Mouse (Mus musculus) B cell, adult 2 months (primary cell): Measurements from ENCODE around the gene Slc18a2.

Source experiments
- DNase-seq, 2 experiments: peaks; one replicate each; pipeline ENCODE4 v3.0.0; 2022

Slc18a2 gene

DNA sequence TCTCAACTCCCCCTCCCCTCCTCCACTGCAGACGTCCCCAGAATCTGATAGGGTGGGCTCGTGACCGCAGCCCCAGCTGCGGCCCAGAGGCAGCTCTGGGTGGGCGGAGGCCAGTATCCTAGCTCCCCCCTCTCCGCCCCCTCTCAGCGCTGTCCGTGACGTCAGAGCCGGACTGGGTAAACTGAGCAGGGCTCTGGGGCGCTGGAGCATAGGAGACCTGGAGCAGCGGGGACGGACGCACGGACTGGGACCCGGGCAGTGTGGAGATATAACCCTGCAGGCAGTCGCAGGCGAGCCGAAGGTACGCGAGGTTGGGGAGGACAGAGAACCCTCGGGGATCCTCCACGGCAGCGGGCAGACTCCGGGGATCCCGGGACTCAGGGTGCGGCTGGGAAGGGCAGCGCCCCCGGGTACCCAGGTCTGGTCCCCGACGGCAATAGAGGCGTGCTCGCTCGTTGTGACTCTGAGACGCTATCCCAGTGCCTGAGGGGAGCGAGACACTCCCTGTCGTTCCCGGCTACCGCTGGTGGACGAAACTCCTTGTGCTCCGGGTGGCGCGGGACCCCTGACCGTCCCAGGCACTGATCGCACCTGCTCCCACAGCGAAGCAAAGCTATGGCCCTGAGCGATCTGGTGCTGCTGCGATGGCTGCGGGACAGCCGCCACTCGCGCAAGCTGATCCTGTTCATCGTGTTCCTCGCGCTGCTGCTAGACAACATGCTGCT lies at the start of gene Slc18a2:
Gene Slc18a2, plus strand, starts transcription at position 179 of the 725 bp plus-strand sequence.
- peak in 1 of 2 experiments; percentile 5 for DNase-seq

DNA sequence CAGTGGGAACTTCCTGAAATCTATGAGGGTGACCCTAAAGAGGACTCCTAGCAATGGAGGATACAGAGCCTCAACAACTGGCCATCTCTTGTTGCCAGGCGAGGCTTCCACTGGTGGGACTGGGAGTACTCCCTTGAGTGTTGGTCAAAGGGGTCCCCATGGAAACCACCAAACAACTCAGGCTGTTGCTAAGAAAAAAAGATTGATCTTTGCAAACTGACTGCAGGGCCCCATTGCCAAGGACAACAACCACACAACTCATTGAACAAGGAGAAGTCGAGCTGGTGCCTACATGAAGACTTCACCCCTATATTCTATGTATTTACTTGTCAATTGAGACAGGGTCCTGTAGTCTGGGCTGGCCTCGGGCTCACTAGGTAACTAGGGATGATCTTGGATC lies 43.8 kb upstream of the Slc18a2 start:
- no peak for DNase-seq

DNA sequence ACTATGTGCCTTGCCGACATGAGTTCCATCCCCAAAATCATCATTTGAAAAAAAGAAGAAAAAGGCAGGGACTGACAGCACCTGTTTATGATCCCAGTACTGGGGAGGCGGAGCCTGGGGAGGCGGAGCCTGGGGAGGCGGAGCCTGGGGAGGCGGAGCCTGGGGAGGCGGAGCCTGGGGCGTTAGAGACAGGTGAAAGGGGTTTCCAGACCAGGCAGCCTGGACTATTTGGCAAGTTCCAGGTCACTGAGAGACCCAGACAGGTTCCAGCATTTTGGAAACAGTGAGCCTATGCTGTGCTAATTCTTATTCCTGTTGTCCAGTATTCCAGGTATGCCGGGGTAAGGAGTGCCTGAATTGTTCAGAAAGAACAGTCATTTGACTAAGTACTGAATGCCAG lies 41.7 kb upstream of the Slc18a2 start, which contains the start of gene Kcnk18:
Gene Kcnk18, plus strand, starts transcription at position 224 of the 400 bp plus-strand sequence.
- DNase-seq, result no peak

DNA sequence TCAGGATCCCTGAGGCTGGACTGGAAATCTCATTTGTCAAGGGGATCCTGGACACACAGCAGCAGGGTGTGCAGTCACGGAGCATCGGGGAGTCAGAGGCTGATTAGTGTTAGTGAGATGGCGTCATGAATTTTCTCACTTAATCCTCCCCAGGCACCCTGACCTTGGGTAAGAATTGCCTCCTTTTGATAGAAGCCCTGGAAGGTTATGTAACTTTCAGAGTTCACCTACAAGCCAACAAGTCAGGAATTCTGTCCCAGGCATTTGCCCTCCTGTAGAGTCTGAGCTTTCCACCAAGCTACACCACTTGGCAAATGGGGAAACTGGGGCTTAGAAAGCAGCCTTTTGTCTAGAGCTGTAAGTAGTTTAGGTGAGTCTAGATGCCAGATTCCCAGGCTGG lies 39.6 kb upstream of the Slc18a2 start:
- DNase-seq, result no peak

DNA sequence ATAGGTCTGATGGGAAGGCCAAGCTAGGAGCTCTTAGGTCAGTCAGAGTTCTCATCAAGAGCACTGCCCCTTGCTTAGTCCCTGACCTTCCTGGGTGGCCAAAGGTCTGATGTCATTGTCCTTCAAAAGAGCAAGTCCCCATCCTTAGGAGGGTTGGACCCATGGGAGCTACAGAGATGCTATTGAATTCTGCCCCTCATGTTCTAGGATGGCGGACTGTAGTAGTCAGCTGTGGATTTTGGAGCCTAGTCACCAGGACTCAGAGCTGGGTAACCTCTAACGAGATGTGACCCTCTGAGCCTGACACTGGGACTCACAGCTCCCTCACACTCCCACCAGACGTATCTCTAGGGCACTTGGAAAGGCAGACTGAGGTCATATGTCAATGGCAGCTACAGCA lies 32.3 kb upstream of the Slc18a2 start:
- DNase-seq, result no peak

DNA sequence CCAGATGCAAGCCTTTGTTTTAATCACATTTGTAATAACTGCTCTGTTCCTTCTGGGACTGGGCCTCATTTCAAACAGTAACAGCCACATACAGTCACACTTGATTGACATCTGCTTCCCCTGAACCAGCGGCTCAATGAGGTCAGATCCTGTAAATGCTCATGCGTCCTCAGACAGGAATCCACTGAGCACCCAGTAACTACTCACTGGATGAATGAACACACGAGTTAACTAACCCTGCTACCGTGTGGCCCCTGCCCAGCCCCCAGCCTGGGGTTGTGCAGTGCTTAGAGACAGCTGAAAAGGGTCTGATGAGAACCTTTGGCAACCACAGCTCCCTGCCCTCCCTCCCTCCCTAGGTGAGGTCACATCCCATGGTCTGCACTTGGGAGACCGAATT lies 27.9 kb upstream of the Slc18a2 start:
- DNase-seq, result no peak

DNA sequence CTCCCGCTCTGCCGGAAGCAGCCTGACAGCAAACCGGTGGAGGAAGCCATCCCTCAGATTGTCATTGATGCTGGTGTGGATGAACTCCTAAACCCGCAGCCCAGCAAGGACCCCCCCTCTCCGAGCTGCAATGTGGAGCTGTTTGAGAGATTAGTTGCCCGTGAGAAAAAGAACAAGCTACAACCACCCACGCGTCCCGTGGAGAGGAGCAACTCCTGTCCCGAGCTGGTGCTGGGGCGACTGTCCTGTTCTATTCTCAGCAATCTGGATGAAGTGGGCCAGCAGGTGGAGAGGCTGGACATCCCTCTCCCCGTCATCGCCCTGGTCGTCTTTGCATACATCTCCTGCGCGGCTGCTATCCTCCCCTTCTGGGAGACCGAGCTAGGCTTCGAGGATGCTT lies 25.7 kb upstream of the Slc18a2 start:
- DNase-seq, result no peak

DNA sequence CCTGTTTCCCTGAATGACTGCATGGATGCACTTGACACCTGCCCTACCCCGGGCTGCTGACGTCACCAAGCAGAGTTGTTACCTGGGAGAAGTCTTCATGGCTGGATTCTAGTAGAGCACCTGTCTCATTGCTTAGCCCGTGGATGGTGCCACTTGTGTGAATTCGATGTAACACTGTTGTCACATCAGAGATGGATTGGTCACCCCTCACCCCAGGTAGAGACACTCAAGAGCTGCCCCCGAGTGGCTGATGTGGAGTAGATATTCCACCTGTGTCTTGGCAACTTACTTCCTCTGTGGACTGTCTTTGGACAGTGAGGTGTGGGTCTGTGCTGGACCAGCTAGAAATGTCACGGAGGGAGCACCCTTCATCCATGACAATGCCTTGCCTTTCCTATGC lies 24.6 kb upstream of the Slc18a2 start:
- no peak for DNase-seq

DNA sequence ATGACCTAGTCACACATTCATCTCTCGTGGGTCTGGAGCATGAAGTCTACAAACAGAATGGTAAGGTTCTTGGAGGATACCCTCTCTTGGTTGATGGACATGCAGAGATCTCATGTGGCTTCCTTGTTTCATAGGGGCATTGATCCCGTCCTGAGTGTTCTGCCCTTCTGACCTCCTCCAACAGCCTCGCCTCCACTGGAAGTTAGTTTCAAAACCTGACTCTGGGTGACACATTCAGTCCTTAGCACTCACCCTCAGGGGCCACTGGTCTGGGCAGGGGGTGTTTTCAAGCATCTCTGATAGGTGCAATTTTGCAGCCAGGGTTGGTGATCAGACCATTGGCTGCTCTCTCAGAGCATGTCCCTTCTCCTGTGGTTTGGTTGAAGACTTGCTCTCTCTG lies 22.1 kb upstream of the Slc18a2 start:
- DNase-seq, result no peak

DNA sequence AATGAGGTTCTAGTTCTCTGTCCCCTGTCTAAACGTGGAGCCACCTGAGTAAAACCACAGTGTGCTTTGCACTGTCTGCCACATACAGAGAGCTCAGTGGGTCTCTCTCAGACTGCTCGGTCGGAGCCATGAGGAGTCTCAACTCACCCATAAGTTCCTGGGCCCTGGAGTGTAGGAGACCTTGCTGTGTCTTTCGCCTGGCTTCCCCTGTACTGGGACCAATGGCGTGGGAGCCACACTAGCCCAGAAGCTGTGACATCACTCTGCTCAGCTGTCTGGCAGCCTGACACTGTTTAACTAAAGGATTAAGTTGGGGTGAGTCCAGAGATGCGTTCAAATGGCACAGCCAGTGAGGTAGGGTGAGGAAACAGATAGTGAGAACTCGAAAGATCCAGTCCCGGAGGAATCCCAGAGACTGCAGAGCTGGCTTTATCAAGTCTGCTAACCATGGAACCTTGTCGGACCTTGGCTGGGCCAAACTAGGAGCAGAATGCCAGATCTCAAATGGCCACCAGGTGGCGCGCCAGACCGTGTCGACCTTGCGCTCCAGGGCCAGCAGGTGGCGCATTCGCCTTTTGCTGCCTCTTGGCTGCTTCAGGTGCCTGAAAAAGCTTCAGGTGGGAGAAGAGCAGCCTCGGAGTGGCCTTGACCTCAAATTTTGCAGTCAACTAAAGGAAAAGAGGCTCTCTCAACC lies 21.4 kb upstream of the Slc18a2 start:
- peak; percentile 91 for DNase-seq

DNA sequence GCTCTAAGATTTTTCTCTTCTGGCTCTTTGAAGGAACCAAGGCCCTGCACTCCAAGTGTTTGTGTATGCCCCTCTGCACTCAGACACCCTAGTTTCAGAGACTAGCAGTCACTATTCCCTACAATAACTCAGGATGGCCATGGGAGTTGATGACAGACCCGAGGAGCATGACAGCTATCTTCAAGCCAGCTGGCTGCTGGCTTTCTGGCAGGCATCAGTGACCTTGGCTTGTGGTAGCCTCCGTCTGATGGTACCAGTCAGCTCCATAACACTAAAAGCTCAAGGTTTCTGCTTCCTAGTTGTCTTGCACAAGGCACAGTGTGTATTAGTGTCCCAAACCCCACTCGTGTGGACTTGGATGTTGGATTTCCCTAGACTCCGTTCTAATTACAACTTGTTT lies 18.7 kb upstream of the Slc18a2 start:
- DNase-seq, result no peak

DNA sequence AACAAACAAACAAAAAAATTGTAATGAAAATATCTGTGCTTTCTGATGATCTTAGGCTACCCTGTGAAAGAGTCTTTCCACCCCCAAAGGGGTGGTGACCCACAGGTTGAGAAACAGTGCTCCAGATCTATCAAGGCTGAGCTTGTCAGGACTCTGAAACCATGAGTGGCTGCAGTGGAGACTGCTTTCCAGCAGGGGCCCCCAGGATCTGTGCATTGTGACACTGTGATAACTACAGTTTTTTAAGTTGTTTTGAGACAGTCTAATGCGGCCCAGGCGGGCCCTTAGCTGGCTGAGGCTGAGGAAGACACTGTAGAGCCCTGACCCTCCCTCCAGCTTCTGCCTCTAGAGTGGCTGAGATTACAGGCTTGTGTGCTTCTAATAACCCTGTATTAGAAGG lies 17.6 kb upstream of the Slc18a2 start:
- no peak for DNase-seq

DNA sequence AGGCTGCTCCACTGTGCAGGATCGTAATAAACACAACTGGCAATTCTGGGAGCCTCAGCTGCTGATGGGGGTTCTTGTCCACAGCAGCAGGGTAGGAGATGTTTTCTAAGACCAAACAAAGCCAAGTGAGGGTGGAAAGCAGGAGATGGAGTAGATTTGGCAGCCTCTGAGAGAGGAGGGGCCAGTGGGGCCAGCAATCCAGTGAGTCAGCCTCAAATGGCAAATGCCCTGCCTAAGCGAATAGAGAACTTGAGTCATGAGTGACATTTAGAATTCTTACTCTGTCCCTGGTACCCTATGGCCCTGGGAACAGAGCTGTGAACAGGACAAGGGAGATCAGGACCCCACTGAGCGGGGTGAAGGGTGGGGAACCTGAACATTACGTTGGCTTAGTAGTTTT lies 12.6 kb upstream of the Slc18a2 start:
- DNase-seq, result no peak

DNA sequence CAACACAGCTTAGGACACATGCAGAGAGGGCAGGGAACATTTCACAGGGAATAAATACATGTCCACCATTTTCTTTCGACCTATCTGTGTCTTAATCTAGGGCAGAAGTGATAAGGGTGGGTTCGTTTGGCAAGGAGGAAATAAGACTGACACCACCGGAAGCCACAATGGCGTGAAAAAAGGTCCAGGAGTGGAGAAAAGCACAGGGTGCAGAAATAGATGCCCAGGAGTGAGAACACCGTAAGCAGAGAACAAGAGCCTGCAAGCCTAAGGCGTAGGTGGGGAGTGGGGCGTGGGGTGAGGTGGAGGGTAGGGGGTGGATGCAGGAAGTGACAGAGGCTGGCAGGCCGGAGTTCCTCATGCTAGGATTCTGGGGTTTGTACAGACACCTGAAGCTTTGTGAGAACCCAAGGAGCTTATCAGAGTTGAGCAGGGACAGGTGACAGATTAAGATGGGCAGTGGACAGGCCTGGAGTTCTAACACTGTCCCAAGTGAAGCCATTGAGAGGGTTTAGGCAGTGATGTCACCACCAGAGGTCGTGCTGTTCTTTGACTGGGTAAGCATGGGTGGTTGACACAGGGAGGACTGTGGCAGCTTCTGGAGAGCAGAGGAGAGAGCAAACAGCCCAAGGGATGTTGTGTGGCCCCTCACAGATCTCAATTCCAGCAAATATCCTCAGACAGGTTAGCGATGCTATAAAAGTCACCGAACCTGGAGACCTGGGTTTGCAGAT lies 12.0 kb upstream of the Slc18a2 start:
- no peak for DNase-seq

DNA sequence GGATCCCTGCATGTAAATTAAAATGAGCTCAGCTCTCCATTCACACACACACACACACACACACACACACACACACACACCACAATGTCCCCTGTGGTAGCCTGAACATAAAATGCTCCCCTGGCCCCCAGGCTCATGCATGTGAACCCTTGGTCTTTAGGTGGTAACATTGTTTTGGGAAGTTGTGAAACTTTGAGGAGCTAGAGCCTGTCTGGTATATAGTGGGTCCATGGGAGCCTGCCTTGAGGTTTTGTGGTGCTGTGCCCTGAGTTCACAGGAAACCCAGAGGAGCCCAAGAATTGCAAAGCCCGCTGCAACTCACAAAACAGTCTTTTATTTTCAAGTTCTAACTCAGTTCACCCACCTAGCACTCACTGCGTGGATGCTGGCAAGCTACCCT lies 8.0 kb upstream of the Slc18a2 start:
- DNase-seq, result no peak

DNA sequence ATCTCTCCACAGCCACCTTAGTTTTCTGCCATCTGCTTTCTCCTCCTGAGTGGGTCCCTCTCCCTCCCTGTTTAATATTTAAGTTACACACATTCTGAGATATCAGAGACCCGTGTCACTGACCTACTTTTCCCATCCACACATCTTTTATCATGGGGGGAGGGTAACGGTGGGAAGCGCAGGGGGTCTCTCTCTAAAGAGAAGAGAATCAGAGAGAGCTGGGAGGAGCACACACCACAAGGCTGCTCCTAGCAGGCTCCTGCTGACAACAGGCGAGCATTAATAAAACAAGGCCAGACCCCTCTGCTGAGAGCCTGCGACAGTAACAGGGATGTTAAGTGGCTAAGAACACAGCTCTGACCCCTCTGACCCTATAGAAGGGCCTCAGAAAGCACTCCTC lies 1.1 kb upstream of the Slc18a2 start:
- DNase-seq, result no peak

DNA sequence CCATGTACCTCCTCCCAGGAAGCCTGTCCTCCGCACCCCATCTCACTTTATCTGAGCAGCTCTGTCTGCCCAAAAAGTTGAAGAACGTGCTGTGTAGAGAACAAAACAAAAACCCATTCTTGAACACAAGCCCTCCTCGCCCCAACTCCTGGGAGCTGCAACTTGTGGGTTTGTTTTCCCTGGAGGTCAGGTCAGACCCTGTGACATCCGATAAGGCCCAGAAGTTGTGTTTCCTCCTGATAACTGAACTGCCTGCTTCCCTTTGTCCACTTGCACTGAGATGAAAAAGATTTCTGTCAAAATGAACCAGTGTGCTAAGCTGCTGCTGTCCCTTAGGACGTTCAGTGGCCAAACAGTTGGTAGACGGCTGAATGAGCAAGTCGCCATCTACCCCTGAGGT lies 908 bp downstream of the Slc18a2 start:
- no peak for DNase-seq

DNA sequence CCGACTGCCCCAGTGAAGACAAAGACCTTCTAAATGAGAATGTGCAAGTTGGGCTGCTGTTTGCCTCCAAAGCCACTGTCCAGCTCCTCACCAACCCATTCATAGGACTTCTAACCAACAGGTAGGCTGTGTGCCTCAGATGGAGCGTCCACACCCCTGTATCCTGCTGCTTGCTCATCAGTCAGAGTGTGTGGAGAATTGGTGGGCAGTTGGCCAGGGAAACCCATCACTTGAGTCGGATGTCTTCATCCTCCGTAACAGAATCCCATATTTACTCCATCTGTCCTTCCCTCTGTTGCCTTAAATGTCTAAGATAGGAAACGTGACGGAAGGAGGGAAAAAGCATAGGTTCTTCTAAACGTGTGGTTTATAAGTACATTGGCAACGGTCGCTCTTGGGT lies 2.5 kb downstream of the Slc18a2 start:
- no peak for DNase-seq

DNA sequence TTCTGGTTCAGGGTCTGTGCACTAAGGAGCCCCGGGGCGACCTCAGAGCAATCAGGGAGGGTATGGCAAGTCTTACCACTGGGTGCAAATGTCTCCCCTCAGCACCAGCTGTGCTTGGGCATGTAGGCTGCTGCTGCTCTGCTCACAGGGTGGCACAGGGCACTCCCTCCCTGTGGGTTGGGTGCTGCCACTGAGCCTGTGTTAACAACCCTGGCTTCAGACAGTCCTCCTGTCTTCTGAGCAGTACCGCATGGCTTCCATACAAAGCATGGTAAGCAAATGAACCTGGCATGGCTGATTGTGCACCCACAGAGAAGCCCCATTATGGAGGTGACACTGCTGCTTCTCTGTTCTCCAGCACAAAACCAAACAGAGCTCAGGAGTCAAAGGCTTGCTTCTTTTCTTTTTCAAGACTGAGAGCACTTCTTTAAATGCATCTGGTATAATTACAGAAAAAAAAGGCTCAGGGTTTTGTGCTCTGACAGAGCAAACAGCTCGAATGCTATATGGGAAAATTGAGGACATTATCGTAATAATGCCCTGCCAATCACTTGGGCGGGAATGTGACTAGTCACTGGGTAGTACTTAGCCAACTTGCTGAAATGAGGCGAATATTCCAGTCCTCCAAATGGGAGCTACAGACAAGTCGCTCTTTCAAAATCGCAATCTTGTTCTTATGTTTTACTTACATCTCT lies 4.3 kb downstream of the Slc18a2 start:
- no peak for DNase-seq

DNA sequence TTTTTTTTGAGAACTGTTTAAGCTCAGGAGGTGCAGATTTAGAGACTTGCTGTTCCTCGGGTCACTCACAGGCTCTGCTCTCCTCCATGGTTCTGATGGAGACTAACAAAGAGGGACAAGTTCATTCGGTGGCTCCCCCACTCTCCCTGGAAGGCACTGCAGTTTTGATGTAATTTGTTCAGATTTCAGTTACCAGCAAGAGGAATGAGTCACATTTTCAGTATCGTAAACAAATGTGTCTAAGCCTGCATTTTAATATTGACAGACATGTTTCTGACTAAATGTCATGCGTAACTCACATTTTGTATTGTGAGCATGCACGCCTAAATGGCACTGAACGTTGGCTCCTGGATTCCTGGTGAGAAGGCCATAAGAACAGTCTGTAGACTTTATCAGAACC lies 5.2 kb downstream of the Slc18a2 start:
- DNase-seq, result no peak

DNA sequence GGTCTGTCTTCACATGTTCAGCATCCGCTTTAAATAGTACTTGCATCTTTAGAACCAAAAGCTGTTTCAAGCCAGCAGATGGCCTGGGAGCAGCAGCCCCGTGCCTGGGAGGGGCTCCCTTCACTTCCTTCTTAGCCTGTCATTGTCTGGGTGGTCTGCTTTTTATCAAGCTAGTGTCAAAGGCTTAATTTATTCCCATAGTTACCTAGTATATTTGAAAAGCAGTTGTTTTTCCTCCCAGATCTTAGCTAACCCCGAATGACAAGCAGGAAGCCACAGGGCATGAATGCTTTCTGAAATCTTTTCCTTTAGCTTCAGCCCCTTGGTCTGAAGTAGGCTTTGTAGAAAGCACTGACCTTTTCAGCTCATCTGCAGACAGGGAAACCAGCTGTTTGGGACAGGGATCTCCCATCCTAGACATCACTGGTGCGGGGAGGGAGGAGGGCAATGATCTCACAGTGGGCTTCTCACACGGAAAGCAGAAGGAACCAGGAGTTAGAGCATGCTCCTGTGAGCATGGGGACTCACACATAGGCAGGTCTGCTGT lies 6.8 kb downstream of the Slc18a2 start:
- DNase-seq, result peak in 1 of 2 experiments; percentile 5

DNA sequence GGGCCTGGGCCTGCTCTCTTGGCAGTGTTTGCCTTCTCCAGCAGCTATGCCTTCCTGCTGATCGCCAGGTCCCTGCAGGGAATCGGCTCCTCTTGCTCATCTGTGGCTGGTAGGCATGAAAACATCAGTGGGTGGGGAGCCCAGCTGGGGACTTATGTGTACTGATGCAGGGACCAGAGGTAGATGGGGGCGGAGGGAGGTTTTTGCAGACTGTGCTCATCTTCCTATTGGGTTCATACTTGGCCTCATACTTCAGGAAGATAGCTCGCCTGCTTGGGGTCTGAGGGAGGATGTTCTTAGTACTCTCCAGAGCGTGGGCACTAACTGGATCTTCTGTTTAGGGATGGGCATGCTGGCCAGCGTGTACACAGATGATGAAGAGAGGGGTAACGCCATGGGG lies 12.5 kb downstream of the Slc18a2 start:
- no peak for DNase-seq

DNA sequence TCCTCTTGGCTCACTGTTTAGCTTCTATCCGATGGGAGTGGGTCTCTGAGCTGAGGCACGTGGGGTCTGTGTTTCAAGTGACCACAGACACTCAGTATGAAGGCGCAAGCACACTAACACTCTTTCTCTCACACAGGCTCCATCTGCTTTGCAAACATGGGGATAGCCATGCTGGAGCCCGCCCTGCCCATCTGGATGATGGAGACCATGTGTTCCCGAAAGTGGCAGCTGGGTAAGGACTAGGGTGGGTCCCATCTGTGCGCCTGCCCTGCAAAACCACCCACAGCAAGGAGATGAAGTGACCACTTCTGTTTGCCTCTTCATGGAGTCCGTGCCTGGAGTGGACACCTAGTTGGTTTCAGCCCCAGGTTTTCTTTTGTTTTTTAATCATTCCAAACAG lies 15.7 kb downstream of the Slc18a2 start:
- DNase-seq, result no peak
